Mouse (Mus musculus) thymus, adult 18-20 months (tissue): ENCODE measurements around the gene Zmynd8.
A peak's percentile ranks its signal among the peaks of the same experiment; 100 is the strongest.

Experiments used
- DNase-seq, 2 experiments: peaks; one replicate each; pipeline ENCODE4 v3.0.0; 2022; ENCODE audit warnings: mixed read lengths in 2 of 2

Gene Zmynd8

DNA sequence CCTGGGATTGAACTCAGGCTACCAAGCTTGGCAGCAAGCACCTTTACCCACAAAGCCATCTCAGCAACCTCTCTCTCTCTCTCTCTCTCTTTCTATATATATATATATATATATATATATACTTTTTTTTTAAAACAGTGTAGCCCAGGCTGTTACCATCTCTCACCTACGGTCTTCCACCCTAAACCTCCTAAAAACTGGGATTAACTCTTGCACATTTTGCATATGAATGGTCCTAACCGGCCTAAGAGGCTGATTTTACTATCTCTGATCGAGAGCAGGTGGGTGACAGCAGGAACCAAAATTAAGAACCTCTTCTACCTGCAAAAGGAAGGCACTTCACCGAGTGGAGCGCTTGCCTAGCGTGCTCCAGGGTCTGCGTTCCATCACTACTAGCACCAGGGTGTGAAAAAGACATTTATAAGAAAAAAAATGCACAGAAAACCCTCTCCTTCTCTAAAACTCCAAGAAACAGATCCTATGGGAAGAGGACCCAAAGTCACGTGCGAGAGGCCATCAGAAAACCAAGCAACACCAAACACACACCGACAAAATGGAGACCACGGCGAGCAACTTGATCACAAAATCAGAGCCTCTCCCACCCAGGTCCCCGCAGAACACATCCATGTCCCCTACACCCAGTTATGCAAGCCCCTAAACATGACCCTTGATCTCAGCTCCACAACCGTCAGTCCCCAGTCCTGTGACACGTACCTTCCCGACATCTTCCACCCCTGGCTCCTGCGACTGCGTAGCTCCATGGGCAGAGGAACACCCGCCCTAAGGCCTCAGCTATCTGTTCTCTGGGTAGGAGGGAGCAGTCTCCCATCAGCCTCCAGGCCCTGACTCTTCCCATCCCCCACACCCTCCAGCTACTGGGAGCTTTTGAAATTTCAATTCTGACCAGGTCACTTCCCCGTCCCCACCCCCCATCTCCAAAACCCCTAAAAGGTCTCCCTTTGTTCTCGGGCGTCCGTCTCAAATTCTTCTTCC is at the start of gene Zmynd8:
Gene Zmynd8, minus strand, starts transcription at position 815 of the 993 bp plus-strand sequence.
- DNase-seq, result no peak

DNA sequence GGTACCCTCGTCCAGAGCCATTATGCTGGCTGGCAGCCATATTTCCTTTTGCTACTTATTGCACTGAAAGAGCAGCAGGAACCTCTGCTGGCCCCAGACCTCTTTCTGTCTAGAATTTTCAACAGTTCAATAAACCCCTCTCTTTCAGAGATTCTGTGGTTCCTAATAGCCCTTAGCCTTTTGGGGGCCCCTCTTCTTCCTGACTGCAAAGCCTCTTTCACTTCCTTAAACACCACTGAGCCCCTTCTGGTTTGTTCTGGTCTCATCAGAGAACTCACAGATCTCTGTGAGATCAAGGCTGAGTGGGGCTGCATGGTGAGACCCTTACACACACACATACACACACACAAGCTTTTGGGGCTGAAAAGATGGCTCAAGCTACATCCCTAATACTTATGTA is 49.2 kb upstream of the Zmynd8 start:
- no peak for DNase-seq

DNA sequence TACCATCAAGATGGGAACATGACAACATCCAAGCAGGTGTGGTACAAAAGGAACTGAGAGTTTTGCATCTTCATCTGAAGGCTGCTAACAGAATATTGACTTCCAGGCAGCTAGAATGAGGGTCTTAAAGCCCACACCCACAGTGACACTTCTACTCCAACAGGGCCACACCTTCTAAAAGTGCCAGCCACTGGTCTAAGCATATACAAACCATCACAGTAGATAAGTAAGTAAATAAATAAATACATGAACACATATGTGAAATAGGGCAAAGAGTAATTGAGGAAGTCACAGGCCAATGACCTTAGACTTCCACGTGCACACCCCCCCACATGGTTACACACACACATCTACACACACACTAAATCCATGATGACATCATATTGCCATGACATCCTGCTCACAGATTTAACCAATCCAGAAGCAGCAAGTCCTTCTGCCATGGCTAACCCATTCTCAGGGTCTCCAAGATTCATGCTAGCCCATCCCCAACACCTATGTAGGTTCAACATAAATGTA is 47.3 kb upstream of the Zmynd8 start:
- no peak for DNase-seq

DNA sequence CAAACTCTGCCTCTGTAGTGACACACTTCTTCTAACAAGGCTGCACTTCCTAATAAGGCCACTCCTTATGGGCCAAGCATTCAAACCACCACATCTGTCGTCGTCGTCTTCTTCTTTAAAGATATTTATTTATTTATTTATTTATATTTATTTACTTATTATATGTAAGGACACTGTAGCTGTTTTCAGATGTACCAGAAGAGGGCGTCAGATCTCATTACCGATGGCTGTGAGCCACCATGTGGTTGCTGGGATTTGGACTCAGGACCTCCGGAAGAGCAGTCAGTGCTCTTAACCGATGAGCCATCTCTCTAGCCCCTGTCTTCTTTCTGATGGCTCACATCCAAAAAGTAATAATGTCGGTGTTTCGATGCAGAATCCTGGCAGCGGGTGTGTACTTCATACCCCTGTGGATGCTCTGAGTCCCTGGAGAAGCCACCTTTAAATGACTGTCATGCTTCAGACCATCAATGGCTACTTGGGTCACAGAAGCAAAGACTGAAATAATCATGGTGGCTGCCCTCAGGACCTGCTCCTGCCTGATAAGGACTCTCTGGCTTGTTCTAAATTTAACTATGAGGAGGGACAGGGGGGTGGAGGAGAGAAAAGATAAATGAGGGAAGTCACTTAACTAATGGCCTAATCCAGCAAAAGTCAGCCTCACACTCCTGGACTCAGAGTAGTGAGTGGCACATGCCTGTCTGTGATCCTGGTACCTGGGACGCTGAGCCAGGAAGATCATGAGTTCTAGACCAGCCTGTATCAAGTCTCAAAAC is 45.9 kb upstream of the Zmynd8 start:
- DNase-seq, result no peak

DNA sequence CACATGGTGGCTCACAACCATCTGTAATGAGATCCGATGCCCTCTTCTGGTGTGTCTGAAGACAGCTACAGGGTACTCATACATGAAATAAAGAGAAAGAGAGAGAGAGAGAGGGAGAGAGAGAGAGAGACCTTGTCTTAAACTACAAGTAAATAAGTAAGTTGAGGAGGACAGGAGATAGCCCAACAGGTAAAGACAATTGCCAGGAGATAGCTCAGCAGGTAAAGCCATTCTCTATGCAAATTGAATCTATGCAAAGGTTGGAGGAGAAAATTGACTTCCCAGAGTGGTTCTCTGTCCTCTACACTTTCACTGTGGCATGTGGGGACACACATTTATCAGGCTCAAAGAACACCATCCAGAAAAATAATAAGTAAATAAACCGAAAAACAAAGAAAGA is 44.3 kb upstream of the Zmynd8 start:
- no peak for DNase-seq

DNA sequence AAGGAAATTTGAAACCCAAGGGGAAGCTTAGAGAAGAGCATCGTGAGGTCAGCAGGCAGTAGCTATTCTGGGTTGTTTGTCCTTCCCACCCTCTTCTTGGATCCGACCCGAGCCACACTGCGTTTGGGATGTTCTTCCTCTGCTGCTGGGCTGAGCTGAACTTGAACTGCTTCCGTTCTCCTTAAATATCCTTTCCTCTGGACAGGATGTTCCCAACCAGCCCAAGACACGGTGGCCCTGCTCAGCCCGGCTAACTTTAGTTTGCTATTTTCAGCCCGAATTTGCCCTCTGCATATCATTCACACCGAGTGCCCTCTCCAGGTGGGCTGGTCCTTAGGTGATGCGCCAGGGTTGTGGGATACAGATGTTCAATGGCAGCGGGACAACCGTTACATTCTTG is 37.3 kb upstream of the Zmynd8 start:
- no peak for DNase-seq

DNA sequence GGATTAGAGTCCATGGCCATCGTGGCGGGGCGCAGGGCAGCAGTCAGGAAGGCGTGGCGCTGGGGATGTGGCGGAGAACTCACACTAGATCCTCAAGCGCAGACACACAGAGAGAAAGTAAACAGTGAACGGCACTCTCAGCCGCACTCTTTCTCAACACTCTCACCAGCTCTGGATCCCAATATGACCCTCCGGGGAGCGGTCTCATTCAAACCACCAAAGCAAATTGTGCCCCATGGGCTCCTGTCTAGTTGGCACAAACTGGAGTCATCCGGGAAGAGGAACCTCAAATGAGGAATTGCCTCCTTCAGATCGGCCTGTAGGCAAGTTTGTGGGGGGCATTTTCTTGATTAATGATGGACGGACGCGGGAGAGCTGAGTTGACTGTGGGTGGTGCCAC is 28.9 kb upstream of the Zmynd8 start:
- DNase-seq, result no peak

DNA sequence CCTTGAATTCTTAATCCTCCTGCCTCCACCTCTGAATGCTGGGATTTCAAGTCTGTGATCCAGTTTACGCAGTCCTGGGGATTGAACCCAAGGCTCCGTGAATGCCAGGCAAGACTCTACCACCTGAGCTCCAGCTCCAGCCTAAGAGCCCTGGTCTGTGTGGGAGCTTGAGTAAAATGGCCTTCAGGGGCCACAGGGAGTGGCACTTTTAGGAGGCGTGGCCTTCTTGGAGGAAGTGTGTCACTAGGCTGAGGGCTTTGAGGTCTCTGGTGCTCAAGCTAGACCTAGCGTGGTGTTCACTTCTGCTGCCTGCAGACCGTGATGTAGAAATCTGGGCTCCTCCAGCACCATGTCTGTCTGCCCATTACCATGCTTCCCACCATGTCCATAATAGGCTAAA is 27.4 kb upstream of the Zmynd8 start:
- no peak for DNase-seq

DNA sequence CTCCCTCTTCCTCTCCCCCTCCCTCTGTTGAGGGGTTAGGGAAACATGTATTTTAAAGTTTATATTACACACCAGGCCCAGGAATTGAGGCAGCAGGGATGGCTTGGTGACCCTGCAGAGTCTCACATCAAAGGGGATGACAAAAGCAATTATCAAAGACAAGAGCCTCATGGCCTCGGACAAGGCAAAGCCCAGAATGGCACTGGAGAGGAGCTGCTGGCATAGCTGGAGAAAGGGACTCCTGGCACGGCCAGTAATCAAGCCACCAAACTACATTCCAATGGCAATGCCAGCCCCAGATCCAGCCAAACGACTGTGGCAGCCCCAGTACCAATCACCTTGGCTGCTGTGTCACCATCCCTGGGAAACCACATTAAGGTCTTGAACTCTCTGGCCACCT is 26.3 kb upstream of the Zmynd8 start:
- no peak for DNase-seq

DNA sequence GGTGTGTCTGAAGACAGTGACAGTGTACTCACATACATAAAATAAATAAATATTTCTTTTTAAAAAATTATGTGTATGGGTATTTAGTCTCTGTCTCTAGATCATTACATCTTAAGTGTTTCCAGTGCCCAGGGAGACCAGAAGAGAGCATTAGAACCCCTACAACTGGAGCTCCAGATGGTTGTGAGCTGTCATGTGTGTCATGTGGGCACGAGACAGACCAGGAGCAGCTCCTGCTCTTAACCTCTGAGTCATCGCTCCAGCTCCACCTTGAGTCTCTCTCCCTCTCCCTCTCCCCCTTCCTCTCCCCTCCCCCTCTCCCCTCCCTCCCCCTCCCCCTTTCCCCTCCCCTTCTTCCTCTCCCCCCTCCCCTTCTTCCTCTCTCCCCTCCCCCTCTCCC is 25.9 kb upstream of the Zmynd8 start:
- no peak for DNase-seq

DNA sequence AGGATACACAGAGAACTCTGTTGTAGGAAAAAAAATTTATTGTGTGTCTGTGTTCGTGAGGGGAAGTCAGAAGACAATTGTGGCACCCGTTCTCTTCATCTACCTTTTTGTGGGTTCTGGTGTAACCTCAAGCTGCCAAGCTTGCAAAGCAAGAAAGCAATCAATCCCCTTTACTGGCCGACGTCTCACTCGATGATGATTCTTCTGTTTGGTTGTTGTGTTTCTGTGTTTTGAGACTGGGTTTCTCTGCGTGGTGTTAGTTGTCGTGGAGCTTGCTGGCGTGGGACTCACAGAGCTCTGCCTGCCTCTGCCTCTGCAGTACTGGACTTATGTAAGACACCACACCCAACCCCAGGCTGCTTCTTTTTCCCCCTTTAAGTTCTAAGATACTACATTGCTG is 24.9 kb upstream of the Zmynd8 start:
- DNase-seq, result peak in 1 of 2 experiments; percentile 46

DNA sequence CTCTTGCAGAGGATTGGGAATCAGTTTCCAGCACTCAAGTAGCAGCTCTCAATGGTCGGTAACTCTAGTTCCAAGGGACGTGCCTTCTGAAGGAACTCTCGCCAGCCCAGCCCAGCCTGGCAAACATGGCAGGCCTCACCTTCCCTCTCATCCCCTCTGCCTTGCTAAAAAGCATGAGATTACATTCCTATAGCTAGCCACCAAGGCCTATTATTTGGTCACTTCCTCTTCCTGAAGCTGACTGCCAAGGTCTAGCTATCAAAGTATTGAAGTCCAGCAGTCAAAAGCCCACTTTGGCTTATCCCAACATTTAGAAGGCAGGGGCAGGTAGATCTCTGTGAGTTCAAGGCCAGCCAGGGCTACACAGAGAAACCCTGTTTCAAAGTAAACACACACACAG is 24.2 kb upstream of the Zmynd8 start:
- no peak for DNase-seq

DNA sequence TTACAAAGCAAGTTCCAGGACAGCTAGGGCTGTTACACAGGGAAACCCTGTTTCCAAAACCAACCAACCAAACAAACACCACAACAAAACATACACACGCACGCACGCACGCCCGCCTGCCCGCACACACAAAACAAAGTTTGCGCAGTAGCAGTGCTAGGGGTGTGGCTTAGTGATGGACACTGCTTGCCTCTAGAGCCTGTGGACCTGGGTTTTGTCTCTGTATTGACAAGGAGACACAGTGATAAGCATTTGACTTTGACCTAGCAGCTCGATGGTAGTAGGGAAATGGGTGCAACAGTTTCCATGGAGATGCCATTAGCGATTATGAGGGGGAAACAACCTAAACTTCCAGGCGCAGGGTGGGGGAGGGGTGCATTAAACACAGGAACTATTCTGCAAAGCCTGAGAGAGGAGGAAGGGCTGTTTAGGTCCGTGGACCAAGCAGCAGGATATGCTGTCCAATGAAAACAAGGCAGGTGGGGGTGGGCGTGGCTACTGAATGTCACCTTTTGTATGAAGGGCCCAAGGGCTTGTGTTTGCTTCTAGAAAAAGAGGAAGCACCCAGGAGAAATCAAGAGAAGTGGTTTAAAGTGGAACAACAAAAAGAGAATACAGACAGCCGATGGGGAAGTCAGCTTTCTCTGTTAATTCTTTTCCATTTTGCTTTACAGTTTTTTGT is 23.4 kb upstream of the Zmynd8 start:
- DNase-seq, result peak; percentile 40 to 57

DNA sequence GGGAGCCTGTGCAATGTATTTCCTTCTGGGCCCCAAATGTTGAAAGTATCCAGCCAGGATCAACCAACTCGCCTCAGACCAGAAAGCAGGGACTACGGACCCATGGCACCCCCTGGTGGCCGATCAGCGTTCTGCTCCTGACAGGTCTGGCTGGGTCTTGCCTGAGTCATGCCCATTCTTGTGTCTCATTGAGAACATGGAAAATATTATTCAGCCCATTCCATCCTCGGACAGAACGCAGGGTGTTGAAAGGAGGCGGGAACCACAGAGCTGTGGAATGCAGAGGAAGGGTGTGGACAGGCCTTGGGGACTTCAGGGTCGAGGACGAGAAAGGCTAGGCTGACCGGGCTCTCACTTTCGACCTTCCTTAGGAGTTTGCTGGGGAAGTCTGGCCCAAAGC is 15.5 kb upstream of the Zmynd8 start:
- DNase-seq, result peak; percentile 65

DNA sequence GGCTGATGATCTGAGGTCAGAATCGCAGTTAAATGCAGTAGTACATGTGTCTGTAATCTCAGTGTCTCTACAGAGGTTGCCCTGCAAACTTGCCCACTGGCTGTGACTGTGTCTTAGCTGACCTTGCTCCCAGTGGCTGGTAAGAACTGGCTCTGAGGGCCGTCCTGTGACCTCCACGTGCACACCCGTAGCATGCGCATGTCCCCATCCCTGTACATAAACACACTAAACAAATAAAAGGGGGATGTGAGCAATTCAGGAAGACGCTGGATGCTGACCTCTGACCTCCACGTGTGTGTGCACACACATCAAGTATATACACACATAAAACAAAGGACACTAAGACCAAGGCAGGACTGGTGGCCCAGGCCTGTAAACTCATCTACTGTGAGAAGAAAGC is 14.3 kb upstream of the Zmynd8 start:
- no peak for DNase-seq

DNA sequence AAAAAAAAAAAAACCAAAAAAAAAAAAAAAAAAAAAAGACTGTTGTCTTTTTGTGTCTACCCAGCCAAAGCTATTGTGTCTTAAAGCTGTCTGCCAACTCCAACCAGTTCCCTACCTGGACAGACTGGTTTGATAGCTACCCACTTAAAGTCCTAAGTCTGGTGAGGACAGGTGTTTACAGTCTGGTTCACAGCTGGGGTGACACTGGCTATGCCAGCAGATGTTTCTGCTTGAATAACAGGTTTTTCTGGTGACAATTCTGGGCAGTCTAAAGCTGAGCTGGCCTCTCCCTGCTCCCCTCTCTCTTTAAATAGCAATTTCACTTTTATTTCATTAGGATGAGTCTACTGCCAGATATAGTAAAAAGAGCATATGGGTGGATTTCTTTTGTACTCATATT is 10.9 kb upstream of the Zmynd8 start:
- no peak for DNase-seq

DNA sequence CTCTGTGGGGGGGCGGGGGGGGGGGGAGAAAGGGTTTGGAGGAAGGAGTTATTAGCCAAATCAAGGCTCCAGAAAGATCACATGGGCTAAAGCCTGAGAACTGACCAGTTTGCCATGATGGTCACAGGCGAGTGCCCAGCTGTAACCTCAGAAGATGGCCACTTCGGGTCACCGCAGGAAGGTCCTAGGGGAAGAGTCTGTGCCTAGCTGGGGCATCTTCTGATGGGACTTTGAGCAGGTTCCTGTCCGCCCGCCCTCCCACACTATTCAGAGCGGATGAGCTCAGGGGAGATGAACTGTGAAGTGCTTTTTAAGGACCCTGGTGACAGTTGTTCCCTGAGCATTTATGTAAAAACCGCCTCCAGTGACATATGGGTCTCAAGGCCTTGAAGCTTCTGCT is 8.4 kb upstream of the Zmynd8 start:
- no peak for DNase-seq

DNA sequence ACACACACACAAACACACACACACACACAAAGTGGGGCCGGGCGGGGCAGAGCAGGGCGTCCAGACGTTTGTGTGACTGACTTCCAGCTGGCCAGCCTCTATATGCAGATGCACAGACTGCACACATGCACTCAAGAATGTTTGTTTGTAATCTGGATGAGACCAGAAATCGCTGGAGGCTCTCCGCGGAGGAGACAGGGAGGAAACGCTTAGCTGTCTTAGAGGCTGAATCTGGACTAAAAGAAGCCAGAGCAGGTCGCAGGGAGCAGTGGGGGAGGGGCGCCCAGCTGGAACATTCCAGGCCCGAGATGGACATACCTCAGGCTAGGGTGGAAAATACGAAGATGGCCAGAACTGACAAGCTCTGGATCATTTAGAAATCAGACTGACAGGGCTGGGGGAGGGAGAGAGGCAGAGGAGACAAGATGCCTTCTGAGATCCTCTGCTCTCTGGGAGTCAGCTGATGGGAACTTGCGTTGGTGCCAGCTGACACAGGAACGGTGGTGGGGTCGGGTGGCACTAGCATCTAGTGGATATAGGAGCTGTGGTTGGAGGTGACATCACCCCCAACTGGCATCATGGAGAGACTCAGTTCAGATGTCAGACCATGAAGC is 7.6 kb upstream of the Zmynd8 start:
- DNase-seq, result no peak

DNA sequence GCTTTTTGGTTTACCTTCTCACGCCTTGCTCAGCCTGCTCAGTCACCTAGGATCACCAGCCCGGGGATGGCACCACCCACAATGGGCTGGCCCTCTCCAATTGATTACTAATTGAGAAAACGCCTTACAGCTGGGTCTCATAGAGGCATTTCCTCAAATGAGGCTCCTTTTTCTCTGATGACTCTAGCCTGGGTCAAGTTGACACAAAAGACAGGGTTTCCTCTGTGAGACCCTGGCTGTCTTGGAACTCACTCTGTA is 2.2 kb upstream of the Zmynd8 start:
- no peak for DNase-seq

DNA sequence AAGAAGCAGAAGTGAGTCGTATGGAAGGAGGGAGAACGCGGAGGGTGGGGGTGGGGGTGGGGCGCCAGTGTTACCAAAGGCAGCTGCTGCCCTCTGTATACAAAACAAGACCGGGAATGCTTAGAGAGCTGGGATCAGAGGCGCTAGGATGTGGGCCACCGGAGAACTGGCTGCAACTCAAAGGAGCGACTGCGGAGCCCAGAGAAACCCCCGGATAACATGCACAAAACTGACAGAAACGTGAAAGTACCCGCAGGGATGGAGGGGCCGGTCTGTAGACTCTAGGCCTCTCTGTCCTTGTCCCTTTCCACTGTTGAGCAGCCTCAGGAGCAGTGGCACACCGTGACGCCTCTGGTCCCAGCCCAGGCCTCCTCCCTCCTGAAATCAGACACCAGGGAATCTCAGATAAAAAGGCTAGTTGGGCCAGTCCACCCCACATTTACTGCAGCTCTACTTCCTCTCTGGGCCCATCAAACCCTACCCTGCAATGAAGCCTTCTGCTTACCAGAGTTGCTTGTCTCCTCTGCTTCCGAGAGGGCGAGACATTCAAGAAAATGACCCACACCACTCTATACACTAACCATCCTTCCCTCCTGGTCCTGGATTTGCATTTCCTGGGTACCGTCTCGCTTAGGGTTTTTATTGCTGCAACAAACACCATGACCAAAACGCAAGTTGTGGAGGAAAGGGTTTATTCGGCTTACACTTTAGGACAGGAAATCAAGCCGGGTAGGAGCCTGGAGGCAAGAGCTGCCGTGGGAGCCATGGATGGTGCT is 1.7 kb upstream of the Zmynd8 start:
- no peak for DNase-seq

DNA sequence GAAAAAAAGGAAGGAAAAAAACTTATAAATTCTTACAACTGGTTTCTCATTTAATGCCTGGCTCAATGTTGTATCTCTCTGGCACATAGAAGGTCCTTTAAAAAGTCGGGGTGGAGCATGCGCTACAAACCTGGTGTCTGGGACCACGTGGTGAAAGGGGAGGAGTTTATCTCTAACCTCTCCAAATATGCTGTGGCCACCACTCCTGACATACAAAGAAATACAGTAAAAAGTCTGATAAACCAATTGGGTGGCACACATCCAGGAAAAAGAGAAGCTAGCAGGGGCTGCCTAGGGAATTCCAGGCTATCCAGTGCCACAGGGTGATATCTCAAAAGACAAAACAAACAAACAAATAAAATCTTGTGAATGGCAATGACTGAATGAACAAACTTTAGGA is 1.1 kb upstream of the Zmynd8 start:
- DNase-seq, result no peak

DNA sequence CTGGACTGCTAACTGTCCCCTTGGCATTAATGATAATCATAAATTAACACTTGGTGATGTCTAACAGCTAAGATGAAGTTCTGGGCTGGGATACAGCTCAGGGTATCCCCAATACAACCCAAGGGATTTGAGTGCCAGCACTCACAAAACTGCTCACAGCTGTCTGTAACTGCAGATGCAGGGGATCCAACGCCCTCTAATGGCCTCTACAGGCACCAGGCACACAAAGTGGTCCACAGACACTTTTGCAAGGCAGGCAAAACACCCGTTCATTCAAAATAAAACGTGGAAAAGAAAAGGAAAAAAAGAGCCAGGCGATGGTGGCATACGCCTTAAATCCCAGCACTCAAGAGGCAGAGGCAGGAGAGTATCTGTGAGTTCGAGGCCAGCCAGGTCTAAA is 658 bp upstream of the Zmynd8 start:
- DNase-seq, result no peak
